Mouse (Mus musculus) CH12.LX (cell line): ENCODE measurements around the gene Dlg2. TPM values are rescaled to one million over a fixed set of nuclear protein-coding genes. Genes with fewer than 3 reads are reported as not detected.

ENCODE experiments used
- DNase-seq: peaks from one replicate; pipeline ENCODE4 v3.0.0-alpha.2; 2013; ENCODE audit errors: extremely low read depth
- H3K27ac ChIP-seq: 2 replicates; pipeline ENCODE4 v1.5.1; 2012; ENCODE audit warnings: low read depth, mild to moderate bottlenecking, control low read depth, moderate library complexity; ENCODE audit not compliant: insufficient read depth
- H3K27me3 ChIP-seq: replicated peaks from 2 replicates; pipeline ENCODE3; 2012; ENCODE audit warnings: inconsistent platforms
- H3K36me3 ChIP-seq, 2 experiments: replicated peaks in 1 of 2; 2 replicates each; pipeline versions ENCODE3 to v1.6.1; 2012; ENCODE audit warnings: inconsistent platforms in 1 of 2, low read length in 1 of 2, mild to moderate bottlenecking in 1 of 2, mixed read lengths in 1 of 2, moderate library complexity in 1 of 2; ENCODE audit not compliant: control insufficient read depth in 1 of 2, insufficient read depth in 1 of 2
- H3K4me1 ChIP-seq, 2 experiments: 2 replicates each; pipeline ENCODE4 v1.6.1; 2012; ENCODE audit warnings: inconsistent platforms in 1 of 2, moderate library complexity in 1 of 2; ENCODE audit not compliant: insufficient read depth in 2 of 2, control insufficient read depth in 1 of 2
- H3K4me2 ChIP-seq: 2 replicates; pipeline ENCODE4 v1.6.1; 2012; ENCODE audit warnings: low read depth, mild to moderate bottlenecking, control low read depth; ENCODE audit not compliant: poor library complexity, insufficient read depth, severe bottlenecking
- H3K4me3 ChIP-seq, 3 experiments: fragments of 150-350 bp in 1 of 3; sonication (generic) in 1 of 3; replicated peaks in 1 of 3; 2 replicates each; pipeline versions ENCODE3 to v1.5.1; 2011 to 2012; ENCODE audit warnings: low read depth in 2 of 3, low read length in 2 of 3, mild to moderate bottlenecking in 2 of 3, moderate library complexity in 2 of 3, control low read depth in 1 of 3, improper control_type of control experiment in 1 of 3, inconsistent platforms in 1 of 3, mixed read lengths in 1 of 3; ENCODE audit not compliant: poor library complexity in 1 of 3
- H3K79me2 ChIP-seq: replicated peaks from 2 replicates; pipeline ENCODE4 v1.6.1; 2012; ENCODE audit warnings: mild to moderate bottlenecking, moderate library complexity; ENCODE audit not compliant: control insufficient read depth, poor library complexity, insufficient read depth, severe bottlenecking; ENCODE audit errors: extremely low read depth
- H3K9ac ChIP-seq: 2 replicates; pipeline ENCODE4 v1.6.1; 2012; ENCODE audit warnings: low read depth, mild to moderate bottlenecking, control low read depth, moderate library complexity; ENCODE audit not compliant: insufficient read depth
- H3K9me3 ChIP-seq: replicated peaks from 2 replicates; pipeline ENCODE3; 2012; ENCODE audit warnings: low read length, inconsistent platforms, mixed read lengths
- CHD1 ChIP-seq: IDR thresholded peaks from 2 replicates; pipeline ENCODE4 v1.6.1; 2012; ENCODE audit warnings: low read depth, low read length, improper control_type of control experiment, inconsistent platforms
- E2F4 ChIP-seq: IDR thresholded peaks from 2 replicates; pipeline ENCODE4 v1.6.1; 2011; ENCODE audit warnings: low read depth, low read length, improper control_type of control experiment; ENCODE audit not compliant: insufficient replicate concordance
- EP300 ChIP-seq: IDR thresholded peaks from 2 replicates; pipeline ENCODE4 v1.6.1; 2011; ENCODE audit warnings: low read length, improper control_type of control experiment
- ETS1 ChIP-seq: conservative IDR thresholded peaks from 2 replicates; pipeline ENCODE4 v1.6.1; 2012; ENCODE audit warnings: low read depth, mild to moderate bottlenecking, inconsistent platforms, low read length, improper control_type of control experiment, moderate library complexity
- IRF4 ChIP-seq: IDR thresholded peaks from 2 replicates; pipeline ENCODE4 v1.6.1; 2014; ENCODE audit warnings: low read depth, mild to moderate bottlenecking, inconsistent platforms, low read length, improper control_type of control experiment
- JUND ChIP-seq: conservative IDR thresholded peaks from 2 replicates; pipeline ENCODE4 v1.6.1; 2011; ENCODE audit warnings: low read depth, low read length, improper control_type of control experiment
- MAFK ChIP-seq: IDR thresholded peaks from 2 replicates; pipeline ENCODE4 v1.6.1; 2011; ENCODE audit warnings: low read length, improper control_type of control experiment; ENCODE audit not compliant: insufficient replicate concordance
- MEF2A ChIP-seq: IDR thresholded peaks from 2 replicates; pipeline ENCODE4 v1.6.1; 2014; ENCODE audit warnings: low read depth, mild to moderate bottlenecking, inconsistent platforms, low read length, improper control_type of control experiment, borderline replicate concordance
- MXI1 ChIP-seq: IDR thresholded peaks from 2 replicates; pipeline ENCODE4 v1.6.1; 2011; ENCODE audit warnings: mild to moderate bottlenecking, low read depth, low read length, improper control_type of control experiment
- POLR2A ChIP-seq: IDR thresholded peaks from 2 replicates; pipeline ENCODE4 v1.6.1; 2011; ENCODE audit warnings: low read depth, mild to moderate bottlenecking, improper control_type of control experiment, low read length
- POLR2AphosphoS2 ChIP-seq: IDR thresholded peaks from 2 replicates; pipeline ENCODE4 v1.6.1; 2011; ENCODE audit warnings: low read depth, low read length, improper control_type of control experiment
- RAD21 ChIP-seq: IDR thresholded peaks from 2 replicates; pipeline ENCODE4 v1.6.1; 2011; ENCODE audit warnings: low read depth, mild to moderate bottlenecking, low read length, improper control_type of control experiment, moderate library complexity
- RCOR1 ChIP-seq: conservative IDR thresholded peaks from 2 replicates; pipeline ENCODE4 v1.6.1; 2012; ENCODE audit warnings: low read depth, mild to moderate bottlenecking, inconsistent platforms, low read length, improper control_type of control experiment
- TCF12 ChIP-seq: IDR thresholded peaks from 2 replicates; pipeline ENCODE4 v1.6.1; 2014; ENCODE audit warnings: low read depth, mild to moderate bottlenecking, inconsistent platforms, low read length, improper control_type of control experiment
- UBTF ChIP-seq: IDR thresholded peaks from 2 replicates; pipeline ENCODE4 v1.6.1; 2012; ENCODE audit warnings: low read depth, mild to moderate bottlenecking, inconsistent platforms, low read length, improper control_type of control experiment, moderate library complexity
- USF1 ChIP-seq: IDR thresholded peaks from 2 replicates; pipeline ENCODE4 v1.6.1; 2014; ENCODE audit warnings: low read depth, mild to moderate bottlenecking, inconsistent platforms, low read length, improper control_type of control experiment
- USF2 ChIP-seq: conservative IDR thresholded peaks from 2 replicates; pipeline ENCODE4 v1.6.1; 2011; ENCODE audit warnings: low read depth, low read length, improper control_type of control experiment
- ZKSCAN1 ChIP-seq: IDR thresholded peaks from 2 replicates; pipeline ENCODE4 v1.6.1; 2012; ENCODE audit warnings: low read depth, inconsistent platforms, low read length, improper control_type of control experiment, borderline replicate concordance
- ZNF384 ChIP-seq: IDR thresholded peaks from 2 replicates; pipeline ENCODE4 v1.6.1; 2012; ENCODE audit warnings: low read depth, low read length, improper control_type of control experiment, inconsistent platforms
- dilution Hi-C: fragments of 300-500 bp; cut with MboI; formaldehyde crosslinking; loops from 2 replicates; pipeline ENCODE4 v1.14.3; 2020; ENCODE audit warnings: low sequenced_read_pairs; ENCODE audit not compliant: extremely low pct_unique_long_range_greater_than_20kb, extremely low pct_ligation_motif_present
- in situ Hi-C: fragments of 300-500 bp; cut with MboI; formaldehyde crosslinking; loops from 3 replicates; pipeline ENCODE4 v1.14.3; 2019; ENCODE audit warnings: low sequenced_read_pairs, low pct_ligation_motif_present, low pct_unique_long_range_greater_than_20kb, mixed read lengths
- polyA plus RNA-seq: library from polyadenylated mRNA; unstranded; fragments of >175 nt; gene quantifications from 2 replicates; pipeline ENCODE4 v1.2.1, GENCODE M21; 2012; ENCODE audit warnings: low read depth; ENCODE audit not compliant: insufficient read length
- total RNA-seq, 2 experiments: library from RNA; depleted of rRNA; stranded (reverse); fragments of 300-350 nt in 1 of 2; fragments of >200 nt in 1 of 2; gene quantifications; 2 replicates each; pipeline ENCODE4 v1.2.3; 2012 to 2014

Gene Dlg2
- total and polyA plus RNA-seq, 3 experiments = 0.36 TPM; not detected in 2

GRCm38 (mm10) chr7:91740748-91741147 is 1264.3 kb downstream of the Dlg2 start:
- TF ChIP-seq ZKSCAN1 (no peak), MAFK (0 out of 2 replicates have a peak, but pooled peaks have one; percentile 34)
- TF ChIP-seq, all 38 proteins: peak for 1
- H3K4me1 ChIP-seq = no peaks in the 10 kb centered on the region; a peak in 1 of 4 replicates
- no peaks in the 10 kb centered on the region for H3K36me3 ChIP-seq
- H3K27me3 ChIP-seq = no peaks in the 10 kb centered on the region
- no peaks in the 10 kb centered on the region for H3K9me3 ChIP-seq
- H3K27ac ChIP-seq = no peak overlapping the region
- no peaks in the 10 kb centered on the region for H3K79me2 ChIP-seq
- H3K4me2 ChIP-seq = no peak overlapping the region
- peak; percentile 11 for DNase-seq
- dilution Hi-C loops (no loop called here), in situ Hi-C loops (no loop called here)
- H3K9ac ChIP-seq = no peak overlapping the region
- H3K4me3 ChIP-seq = no peak overlapping the region

- no peak overlapping the region for H3K9ac ChIP-seq
- no peaks in the 10 kb centered on the region for H3K4me1 ChIP-seq
- TF ChIP-seq UBTF = no peak
- no peak for TF ChIP-seq MXI1
- TF ChIP-seq POLR2A = no peak
- TF ChIP-seq ZNF384 = no peak
- TF ChIP-seq TCF12 = no peak
- no peak for TF ChIP-seq MEF2A
- TF ChIP-seq POLR2AphosphoS2 = no peak
- no peak for TF ChIP-seq JUND
- TF ChIP-seq RCOR1 = no peak
- no peak for TF ChIP-seq RAD21
- TF ChIP-seq IRF4 = no peak
- TF ChIP-seq USF1 = no peak
- no peak for TF ChIP-seq CHD1
- TF ChIP-seq USF2 = no peak
- TF ChIP-seq ETS1 = no peak
- TF ChIP-seq EP300 = no peak
- no peak for TF ChIP-seq E2F4
- TF ChIP-seq, all 38 proteins: peak for 0
- Histone ChIP-seq H3K9me3 (no peaks in the 10 kb centered on the region), H3K27ac (no peak overlapping the region), H3K36me3 (no peaks in the 10 kb centered on the region), H3K79me2 (no peaks in the 10 kb centered on the region), H3K4me2 (no peak overlapping the region), H3K4me3 (no peak overlapping the region), H3K27me3 (no peaks in the 10 kb centered on the region)
- DNase-seq = no peak
- in situ Hi-C loops = no loop called here
- dilution Hi-C loops = no loop called here
Measured at GRCm38 (mm10) chr7:91753151-91753861, 1276.8 kb downstream of the Dlg2 start.
